Mouse (Mus musculus) Muller cell, postnatal 12 days (primary cell): Measurements from ENCODE around the gene Pcyt2.

Experiments
- DNase-seq: peaks from one replicate; pipeline ENCODE4 v3.0.0-alpha.2; 2015; ENCODE audit errors: inconsistent ontology term

The Pcyt2 gene

GRCm38 (mm10) chr11:120560952-120561728 lies 56.6 kb downstream of the Pcyt2 start:
- no peak for DNase-seq
